Comparison of ENCODE assay signal across 8 mouse cellular contexts in genomic region chr16:18392469-18393426, GRCm38 (mm10). TPM values are rescaled to one million over a fixed set of nuclear protein-coding genes. Genes with fewer than 3 reads are reported as not detected.
A peak's percentile ranks its signal among the peaks of the same experiment; 100 is the strongest.
DNase-seq lines count a peak whose midpoint lies in the region; ATAC-seq and TF ChIP-seq lines count a peak whose summit lies in the region.

No protein-coding gene starts in this region.

- no peaks in the 10 kb centered on the region for H3K9me3 ChIP-seq in G1E (replicated peaks)
- no peaks in the 10 kb centered on the region for H3K9me3 ChIP-seq in forebrain, embryonic 14.5 days (replicated peaks; ENCODE audit: control insufficient read depth, low read length)

- ATAC-seq in G1E (ENCODE audit: extremely low read depth, insufficient number of reproducible peaks, low FRiP score, poor library complexity, severe bottlenecking), result peak; percentile 35; the same call in 1 of the 2 replicates
- peak; percentile 78 for ATAC-seq in forebrain, embryonic 14.5 days

- peaks cover 97% of the 10 kb centered on the region for H3K4me1 ChIP-seq in G1E (ENCODE audit: insufficient read depth, low read depth, low read length)
- H3K4me1 ChIP-seq in forebrain, embryonic 14.5 days (ENCODE audit: control insufficient read depth, insufficient read depth, low read length), result peaks cover 36% of the 10 kb centered on the region

- peak overlapping the region; percentile 82 for H3K4me3 ChIP-seq in G1E (ENCODE audit: low read depth, low read length)
- peak overlapping the region; percentile 77 for H3K4me3 ChIP-seq in forebrain, embryonic 14.5 days (ENCODE audit: low read depth, low read length)
- H3K4me3 ChIP-seq in layer of hippocampus, adult 2 months, result peak overlapping the region; percentile 73

- peak overlapping the region; percentile 90 for H3K9ac ChIP-seq in forebrain, embryonic 14.5 days (ENCODE audit: low read length)

- no peak for TF ChIP-seq CTCF in G1E (IDR thresholded peaks at IDR 0.05; ENCODE audit: low read depth, low read length)
- peak; percentile 64 for TF ChIP-seq CTCF in layer of hippocampus, adult 2 months (conservative IDR thresholded peaks at IDR 0.05)

- WGBS in forebrain, embryonic 14.5 days, result under 1% methylated on average over 63 of the region's 63 CpGs

- peak overlapping the region; percentile 87 for H3K27ac ChIP-seq in forebrain, embryonic 14.5 days (ENCODE audit: low read depth, low read length)
- peak overlapping the region; percentile 82 for H3K27ac ChIP-seq in layer of hippocampus, adult 2 months

- peaks cover 39% of the 10 kb centered on the region for H3K36me3 ChIP-seq in G1E (replicated peaks)
- peaks cover 11% of the 10 kb centered on the region for H3K36me3 ChIP-seq in forebrain, embryonic 14.5 days (ENCODE audit: control insufficient read depth, insufficient read depth, low read length)

- DNase-seq in G1E (ENCODE audit: low spot score), result peak; percentile 98
- DNase-seq in cerebellum, adult 11-12 months, result peak; percentile 87
- DNase-seq in forebrain, embryonic 14.5 days (ENCODE audit: low spot score), result peak; percentile 88
- DNase-seq in heart, postnatal 4 days, result peak; percentile 91
- DNase-seq in layer of hippocampus, adult 2 months (ENCODE audit: low spot score in 2 of 2), result peak; percentile 65 to 76
- DNase-seq in lung, postnatal 10 days, result peak; percentile 93
- DNase-seq in ovary, postnatal 10 days (ENCODE audit: low spot score), result peak; percentile 69
- DNase-seq in thymus, postnatal 25 days, result peak; percentile 90

- peak overlapping the region; percentile 89 for H3K4me2 ChIP-seq in forebrain, embryonic 14.5 days (ENCODE audit: low read length)

- H3K27me3 ChIP-seq in G1E (ENCODE audit: insufficient read depth, low read length), result no peaks in the 10 kb centered on the region
- no peaks in the 10 kb centered on the region for H3K27me3 ChIP-seq in forebrain, embryonic 14.5 days (replicated peaks; ENCODE audit: control insufficient read depth, insufficient read depth, low read length)

RNA-seq across cellular contexts. Expression of gene Txnrd2, which starts 33.4 kb away (rescaled TPM):
- total RNA-seq in G1E (2014; fragmentation: Nextera tagmentation), result 25.3 and 50.3 TPM in 2 replicates
- total RNA-seq in G1E (2017), result 12.8 and 18.3 TPM in 2 replicates
- 16.4 and 18.5 TPM in 2 replicates for polyA plus RNA-seq in G1E (2012)
- 22.0 and 23.5 TPM in 2 replicates for polyA plus RNA-seq in forebrain, embryonic 14.5 days (2014; fragmentation: Nextera tagmentation; extraction: Ambion mirVana)
- 10 to 100 TPM; 26.7 to 29.0 TPM for total RNA-seq in heart, postnatal 4 days (2021)
- 10 to 100 TPM; 19.7 to 21.4 TPM for total RNA-seq in layer of hippocampus, adult 2 months (2021)

RNA-seq across cellular contexts. Expression of gene Comt, which starts 33.9 kb away (rescaled TPM):
- total RNA-seq in G1E (2014; fragmentation: Nextera tagmentation) (51.1 and 59.0 TPM in 2 replicates), G1E (2017) (36.7 and 53.7 TPM in 2 replicates)
- 25.2 and 47.5 TPM in 2 replicates for polyA plus RNA-seq in G1E (2012)
- polyA plus RNA-seq in forebrain, embryonic 14.5 days (2014; fragmentation: Nextera tagmentation; extraction: Ambion mirVana), result 54.6 and 71.9 TPM in 2 replicates
- 100 to 1,000 TPM; 116 to 122 TPM for total RNA-seq in heart, postnatal 4 days (2021)
- 10 to 100 TPM; 74.6 to 75.1 TPM for total RNA-seq in layer of hippocampus, adult 2 months (2021)

RNA-seq across cellular contexts. Expression of gene Arvcf, which starts 44.8 kb away (rescaled TPM):
- total RNA-seq in G1E (2014; fragmentation: Nextera tagmentation) (53.7 and 64.0 TPM in 2 replicates), G1E (2017) (188 and 239 TPM in 2 replicates)
- polyA plus RNA-seq in G1E (2012), result 137 and 154 TPM in 2 replicates
- 46.8 and 47.8 TPM in 2 replicates for polyA plus RNA-seq in forebrain, embryonic 14.5 days (2014; fragmentation: Nextera tagmentation; extraction: Ambion mirVana)
- total RNA-seq in heart, postnatal 4 days (2021), result 10 to 100 TPM; 43.5 to 44.2 TPM
- 10 to 100 TPM; 40.4 to 41.4 TPM for total RNA-seq in layer of hippocampus, adult 2 months (2021)

RNA-seq across cellular contexts. Expression of gene Tango2, which starts 44.8 kb away (rescaled TPM):
- 87.0 and 88.7 TPM in 2 replicates for total RNA-seq in G1E (2014; fragmentation: Nextera tagmentation)
- 40.7 and 47.9 TPM in 2 replicates for total RNA-seq in G1E (2017)
- polyA plus RNA-seq in G1E (2012), result 37.3 and 42.8 TPM in 2 replicates
- polyA plus RNA-seq in forebrain, embryonic 14.5 days (2014; fragmentation: Nextera tagmentation; extraction: Ambion mirVana), result 78.7 and 81.3 TPM in 2 replicates
- 10 to 100 TPM; 47.0 to 48.8 TPM for total RNA-seq in heart, postnatal 4 days (2021)
- total RNA-seq in layer of hippocampus, adult 2 months (2021), result 100 to 1,000 TPM; 128 to 130 TPM

Comparison
In these comparisons a context has a peak if more than half of its experiments do, and no peak if none do; other contexts are left out.
1. Peak in every context shown above with its lines: DNase-seq, ATAC-seq, H3K4me3 ChIP-seq and H3K27ac ChIP-seq.